Mouse (Mus musculus): ENCODE measurements around the gene Rnf157.

Gene Rnf157

GRCm38 (mm10) chr11:116333526-116334416 lies 79.1 kb downstream of the Rnf157 start:
- no peak for DNase-seq

GRCm38 (mm10) chr11:116332983-116333270 lies 79.9 kb downstream of the Rnf157 start:
- no peak for DNase-seq

GRCm38 (mm10) chr11:116332232-116332982 lies 80.4 kb downstream of the Rnf157 start:
- no peak for DNase-seq

GRCm38 (mm10) chr11:116330211-116330518 lies 82.7 kb downstream of the Rnf157 start:
- no peak for DNase-seq

- DNase-seq, result no peak
Observed at GRCm38 (mm10) chr11:116329314-116330210, 83.3 kb downstream of the Rnf157 start.

GRCm38 (mm10) chr11:116326963-116327603 lies 85.7 kb downstream of the Rnf157 start:
- DNase-seq, result no peak

GRCm38 (mm10) chr11:116318719-116319659 lies 93.8 kb downstream of the Rnf157 start:
- peak; percentile 73 to 93 for DNase-seq

- no peak for DNase-seq
Observed at GRCm38 (mm10) chr11:116312359-116312758, 100.5 kb downstream of the Rnf157 start.

GRCm38 (mm10) chr11:116311169-116311568 lies 101.7 kb downstream of the Rnf157 start:
- DNase-seq, result no peak

GRCm38 (mm10) chr11:116309601-116310000 lies 103.2 kb downstream of the Rnf157 start:
- no peak for DNase-seq

GRCm38 (mm10) chr11:116307762-116308531 lies 104.9 kb downstream of the Rnf157 start:
- DNase-seq, result no peak

- no peak for DNase-seq
Observed at GRCm38 (mm10) chr11:116307019-116307725, 105.7 kb downstream of the Rnf157 start, which contains the start of gene Exoc7. Gene Exoc7, minus strand, starts transcription at chr11:116307233.

- peak; percentile 88 to 93 for DNase-seq
Observed at GRCm38 (mm10) chr11:116306126-116306982, 106.5 kb downstream of the Rnf157 start.

GRCm38 (mm10) chr11:116305423-116305822 lies 107.4 kb downstream of the Rnf157 start:
- DNase-seq, result no peak

- DNase-seq, result no peak
Observed at GRCm38 (mm10) chr11:116298621-116299020, 114.2 kb downstream of the Rnf157 start.

GRCm38 (mm10) chr11:116298221-116298620 lies 114.6 kb downstream of the Rnf157 start:
- no peak for DNase-seq

GRCm38 (mm10) chr11:116297017-116297416 lies 115.8 kb downstream of the Rnf157 start:
- no peak for DNase-seq

- no peak for DNase-seq
Observed at GRCm38 (mm10) chr11:116296191-116296734, 116.6 kb downstream of the Rnf157 start.

- peak in 1 of 2 experiments; percentile 47 for DNase-seq
Observed at GRCm38 (mm10) chr11:116294319-116294718, 118.5 kb downstream of the Rnf157 start.
